Mouse (Mus musculus): ENCODE measurements at regions not wholly inside any gene's neighbourhood (a gene's known extent, or its start where the extent isn't known, plus 50 kb on each side); places are given as distances from the start of the nearest gene placed in this dataset.
A peak's percentile ranks its signal among the peaks of the same experiment; 100 is the strongest.

DNA sequence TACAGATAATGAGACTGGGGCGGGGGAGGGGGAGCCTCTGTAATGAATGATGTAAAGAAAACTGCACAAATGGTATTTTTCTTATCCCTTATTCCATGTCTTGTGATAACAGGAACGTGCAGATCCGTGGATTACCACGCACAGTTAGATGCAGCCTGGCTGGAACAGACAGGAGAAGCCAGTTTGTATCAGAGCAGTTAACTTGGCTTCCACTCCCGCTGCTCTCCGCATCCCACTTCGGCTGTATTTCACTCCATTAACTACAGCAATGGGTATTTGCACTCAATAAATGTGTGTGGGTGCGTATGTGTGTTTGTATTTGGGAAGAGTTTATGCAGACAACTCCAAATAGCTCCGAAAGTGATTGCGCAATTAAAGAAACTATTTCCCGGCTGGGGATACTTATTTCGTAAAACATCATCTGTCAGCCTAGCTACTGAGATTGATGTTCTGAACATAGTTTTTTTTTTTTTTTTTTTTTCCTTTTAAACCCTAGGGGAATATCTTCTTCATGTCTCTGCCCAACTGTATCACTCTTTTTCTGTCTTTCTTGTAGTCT lies 368.7 kb upstream of the Fign start:
- H3K27me3 ChIP-seq (ENCODE audit: control insufficient read depth, insufficient read depth, low read length): no peaks in the 10 kb centered on the region
- no peaks in the 10 kb centered on the region for H3K9me3 ChIP-seq (replicated peaks; ENCODE audit: control insufficient read depth, low read length)
- no peak overlapping the region for H3K4me3 ChIP-seq (ENCODE audit: low read depth, low read length)
- ATAC-seq (replicated peaks; ENCODE audit: insufficient number of reproducible peaks, low FRiP score, low TSS enrichment, low read depth): no peak
- no peak overlapping the region for H3K27ac ChIP-seq (replicated peaks; ENCODE audit: low read depth, low read length)
- H3K36me3 ChIP-seq (replicated peaks; ENCODE audit: control insufficient read depth, insufficient read depth, low read depth, low read length): no peaks in the 10 kb centered on the region
- H3K4me2 ChIP-seq (ENCODE audit: low read depth, low read length): no peak overlapping the region
- DNase-seq (ENCODE audit: low spot score): no peak
- 88% methylated on average over 12 of the region's 12 CpGs for WGBS
- no peaks in the 10 kb centered on the region for H3K4me1 ChIP-seq (ENCODE audit: control insufficient read depth, insufficient read depth, low read length)
- no peak overlapping the region for H3K9ac ChIP-seq (replicated peaks; ENCODE audit: low read length)

DNA sequence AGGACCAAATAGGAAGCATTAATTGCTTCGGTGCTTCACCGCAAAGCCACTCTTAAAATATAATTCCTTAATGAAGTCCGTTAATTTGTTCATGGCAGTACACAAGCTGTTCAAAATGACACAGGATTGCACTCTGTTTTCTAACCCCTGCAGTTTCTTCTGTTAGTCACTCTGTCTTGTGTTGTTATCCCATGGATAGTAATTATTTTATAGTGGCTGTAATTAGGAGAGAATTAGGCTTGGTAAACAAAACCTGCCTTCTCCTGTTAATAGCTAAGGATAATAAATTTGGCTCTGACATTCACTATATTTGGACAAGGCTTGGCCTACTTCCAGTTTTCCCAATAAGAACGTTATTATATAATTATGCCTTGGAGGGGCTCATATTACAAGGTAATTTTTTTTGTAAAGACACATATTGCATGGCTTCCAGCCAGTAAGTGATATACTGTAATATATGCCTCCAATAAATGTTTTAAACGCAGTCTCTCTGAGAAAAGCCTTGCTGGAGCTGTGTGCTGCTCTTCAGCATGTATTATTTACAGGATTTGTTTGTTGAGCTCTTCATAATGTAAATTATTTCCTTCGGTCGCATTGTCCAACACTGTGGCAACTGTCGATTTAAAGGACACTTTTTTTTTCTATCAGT lies 364.8 kb upstream of the Fign start:
- no peak overlapping the region for H3K4me3 ChIP-seq (ENCODE audit: low read depth, low read length)
- H3K9ac ChIP-seq (replicated peaks; ENCODE audit: low read length): no peak overlapping the region
- H3K4me1 ChIP-seq (ENCODE audit: control insufficient read depth, insufficient read depth, low read length): no peaks in the 10 kb centered on the region
- no peaks in the 10 kb centered on the region for H3K9me3 ChIP-seq (replicated peaks; ENCODE audit: control insufficient read depth, low read length)
- peak; percentile 17 for DNase-seq (ENCODE audit: low spot score)
- no peak for ATAC-seq (replicated peaks; ENCODE audit: insufficient number of reproducible peaks, low FRiP score, low TSS enrichment, low read depth)
- H3K27ac ChIP-seq (replicated peaks; ENCODE audit: low read depth, low read length): no peak overlapping the region
- no peaks in the 10 kb centered on the region for H3K27me3 ChIP-seq (ENCODE audit: control insufficient read depth, insufficient read depth, low read length)
- WGBS: 73% methylated on average over 8 of the region's 8 CpGs
- no peaks in the 10 kb centered on the region for H3K36me3 ChIP-seq (replicated peaks; ENCODE audit: control insufficient read depth, insufficient read depth, low read depth, low read length)
- H3K4me2 ChIP-seq (ENCODE audit: low read depth, low read length): no peak overlapping the region

DNA sequence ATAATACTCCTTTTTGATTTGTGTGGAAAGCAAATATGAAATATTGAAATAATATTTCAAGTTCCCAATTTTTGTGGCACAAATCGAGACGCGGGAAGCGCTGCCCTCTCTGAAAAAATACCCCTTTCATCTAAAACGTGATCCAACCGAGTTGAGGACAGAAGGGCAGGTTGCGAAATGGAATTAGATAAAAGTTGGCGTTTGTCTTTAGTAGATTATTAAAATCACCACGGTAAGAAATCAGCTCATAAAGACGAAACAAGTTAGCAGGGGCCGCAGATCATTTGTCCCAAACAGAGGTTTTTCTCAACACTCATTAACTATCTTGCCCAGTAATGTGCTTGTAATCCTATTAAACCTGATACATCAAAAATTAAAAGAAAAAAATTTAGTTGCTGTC lies 364.2 kb upstream of the Fign start:
- Histone ChIP-seq H3K9me3 (replicated peaks; ENCODE audit: control insufficient read depth, low read length) (no peaks in the 10 kb centered on the region), H3K9ac (replicated peaks; ENCODE audit: low read length) (no peak overlapping the region), H3K4me1 (ENCODE audit: control insufficient read depth, insufficient read depth, low read length) (no peaks in the 10 kb centered on the region), H3K27ac (replicated peaks; ENCODE audit: low read depth, low read length) (no peak overlapping the region), H3K4me3 (ENCODE audit: low read depth, low read length) (no peak overlapping the region), H3K27me3 (ENCODE audit: control insufficient read depth, insufficient read depth, low read length) (no peaks in the 10 kb centered on the region), H3K36me3 (replicated peaks; ENCODE audit: control insufficient read depth, insufficient read depth, low read depth, low read length) (no peaks in the 10 kb centered on the region), H3K4me2 (ENCODE audit: low read depth, low read length) (no peak overlapping the region)
- DNase-seq (ENCODE audit: low spot score) (no peak), ATAC-seq (replicated peaks; ENCODE audit: insufficient number of reproducible peaks, low FRiP score, low TSS enrichment, low read depth) (no peak)
- 86% methylated on average over 11 of the region's 11 CpGs for WGBS

DNA sequence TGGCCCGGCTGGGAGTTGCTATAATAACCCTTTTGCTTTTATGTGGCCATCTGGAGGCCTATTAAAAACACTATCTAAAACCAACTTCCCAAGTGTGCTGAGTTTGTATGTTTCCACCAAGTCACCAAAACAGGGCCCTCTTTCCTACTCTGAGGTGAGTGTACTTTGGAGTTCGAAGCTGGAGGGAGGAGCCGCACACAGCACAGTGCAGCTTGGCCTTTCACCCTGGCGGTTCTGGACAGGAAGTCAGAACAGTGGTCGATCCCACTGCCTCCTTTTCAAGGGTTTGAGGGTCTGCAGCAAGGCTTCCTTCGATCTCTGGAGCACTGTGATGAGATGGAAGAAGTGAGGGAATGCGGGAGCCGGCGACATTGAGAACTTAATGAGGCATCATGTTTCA lies 363.8 kb upstream of the Fign start:
- Histone ChIP-seq H3K9ac (replicated peaks; ENCODE audit: low read length) (no peak overlapping the region), H3K27ac (replicated peaks; ENCODE audit: low read depth, low read length) (no peak overlapping the region), H3K4me1 (ENCODE audit: control insufficient read depth, insufficient read depth, low read length) (no peaks in the 10 kb centered on the region), H3K27me3 (ENCODE audit: control insufficient read depth, insufficient read depth, low read length) (no peaks in the 10 kb centered on the region), H3K36me3 (replicated peaks; ENCODE audit: control insufficient read depth, insufficient read depth, low read depth, low read length) (no peaks in the 10 kb centered on the region), H3K4me2 (ENCODE audit: low read depth, low read length) (no peak overlapping the region), H3K9me3 (replicated peaks; ENCODE audit: control insufficient read depth, low read length) (no peaks in the 10 kb centered on the region), H3K4me3 (ENCODE audit: low read depth, low read length) (no peak overlapping the region)
- no peak for DNase-seq (ENCODE audit: low spot score)
- 74% methylated on average over 9 of the region's 9 CpGs for WGBS
- ATAC-seq (replicated peaks; ENCODE audit: insufficient number of reproducible peaks, low FRiP score, low TSS enrichment, low read depth): no peak

DNA sequence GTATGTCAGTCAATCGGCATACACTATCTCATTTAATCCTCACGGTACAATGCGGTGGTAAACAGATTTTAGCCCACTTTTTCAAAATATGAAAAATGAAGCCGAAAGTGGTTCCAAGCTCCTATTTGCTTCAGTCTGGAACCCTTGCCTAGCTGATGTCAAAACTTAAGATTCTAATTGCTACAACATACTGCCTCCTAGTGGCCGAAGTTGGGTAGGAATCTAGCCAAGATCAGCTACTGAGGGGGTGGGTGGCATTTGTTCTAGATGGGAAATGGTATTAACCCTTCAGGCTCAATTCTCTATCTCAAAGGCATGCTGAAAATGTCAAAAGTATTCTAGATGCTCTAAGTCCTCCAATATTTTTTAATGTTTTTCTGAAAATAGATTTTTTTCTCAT lies 360.3 kb upstream of the Fign start:
- no peak overlapping the region for H3K4me2 ChIP-seq (ENCODE audit: low read depth, low read length)
- no peaks in the 10 kb centered on the region for H3K36me3 ChIP-seq (replicated peaks; ENCODE audit: control insufficient read depth, insufficient read depth, low read depth, low read length)
- ATAC-seq (replicated peaks; ENCODE audit: insufficient number of reproducible peaks, low FRiP score, low TSS enrichment, low read depth) (no peak), DNase-seq (ENCODE audit: low spot score) (peak; percentile 81)
- H3K9ac ChIP-seq (replicated peaks; ENCODE audit: low read length): no peak overlapping the region
- H3K27me3 ChIP-seq (ENCODE audit: control insufficient read depth, insufficient read depth, low read length): no peaks in the 10 kb centered on the region
- WGBS: 70% methylated on average over 5 of the region's 5 CpGs
- no peak overlapping the region for H3K27ac ChIP-seq (replicated peaks; ENCODE audit: low read depth, low read length)
- no peaks in the 10 kb centered on the region for H3K9me3 ChIP-seq (replicated peaks; ENCODE audit: control insufficient read depth, low read length)
- H3K4me3 ChIP-seq (ENCODE audit: low read depth, low read length): no peak overlapping the region
- H3K4me1 ChIP-seq (ENCODE audit: control insufficient read depth, insufficient read depth, low read length): no peaks in the 10 kb centered on the region

DNA sequence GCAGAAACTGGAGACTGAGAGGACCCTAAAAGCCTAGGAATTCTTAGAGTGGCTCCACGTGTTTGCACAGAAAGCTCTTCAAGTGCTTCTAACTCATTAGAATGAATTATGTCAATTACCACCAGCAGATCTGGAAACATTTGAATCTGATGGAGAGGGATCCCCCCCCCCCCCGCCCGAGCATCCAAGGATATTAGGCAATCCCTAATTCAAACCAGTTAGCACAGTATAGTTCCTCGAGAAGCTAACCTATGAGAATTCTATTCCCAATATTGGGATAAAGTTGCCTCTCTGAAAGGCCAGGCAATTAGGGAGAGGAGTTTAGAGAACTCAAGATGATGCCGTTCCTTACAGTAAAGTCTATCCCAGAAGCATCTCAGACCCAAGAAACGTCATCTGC lies 354.9 kb upstream of the Fign start:
- H3K4me1 ChIP-seq (ENCODE audit: control insufficient read depth, insufficient read depth, low read length): no peaks in the 10 kb centered on the region
- ATAC-seq (replicated peaks; ENCODE audit: insufficient number of reproducible peaks, low FRiP score, low TSS enrichment, low read depth) (no peak), DNase-seq (ENCODE audit: low spot score) (no peak)
- H3K4me3 ChIP-seq (ENCODE audit: low read depth, low read length): no peak overlapping the region
- no peaks in the 10 kb centered on the region for H3K36me3 ChIP-seq (replicated peaks; ENCODE audit: control insufficient read depth, insufficient read depth, low read depth, low read length)
- no peaks in the 10 kb centered on the region for H3K9me3 ChIP-seq (replicated peaks; ENCODE audit: control insufficient read depth, low read length)
- H3K9ac ChIP-seq (replicated peaks; ENCODE audit: low read length): no peak overlapping the region
- no peak overlapping the region for H3K4me2 ChIP-seq (ENCODE audit: low read depth, low read length)
- 64% methylated on average over 6 of the region's 6 CpGs for WGBS
- no peaks in the 10 kb centered on the region for H3K27me3 ChIP-seq (ENCODE audit: control insufficient read depth, insufficient read depth, low read length)
- no peak overlapping the region for H3K27ac ChIP-seq (replicated peaks; ENCODE audit: low read depth, low read length)

DNA sequence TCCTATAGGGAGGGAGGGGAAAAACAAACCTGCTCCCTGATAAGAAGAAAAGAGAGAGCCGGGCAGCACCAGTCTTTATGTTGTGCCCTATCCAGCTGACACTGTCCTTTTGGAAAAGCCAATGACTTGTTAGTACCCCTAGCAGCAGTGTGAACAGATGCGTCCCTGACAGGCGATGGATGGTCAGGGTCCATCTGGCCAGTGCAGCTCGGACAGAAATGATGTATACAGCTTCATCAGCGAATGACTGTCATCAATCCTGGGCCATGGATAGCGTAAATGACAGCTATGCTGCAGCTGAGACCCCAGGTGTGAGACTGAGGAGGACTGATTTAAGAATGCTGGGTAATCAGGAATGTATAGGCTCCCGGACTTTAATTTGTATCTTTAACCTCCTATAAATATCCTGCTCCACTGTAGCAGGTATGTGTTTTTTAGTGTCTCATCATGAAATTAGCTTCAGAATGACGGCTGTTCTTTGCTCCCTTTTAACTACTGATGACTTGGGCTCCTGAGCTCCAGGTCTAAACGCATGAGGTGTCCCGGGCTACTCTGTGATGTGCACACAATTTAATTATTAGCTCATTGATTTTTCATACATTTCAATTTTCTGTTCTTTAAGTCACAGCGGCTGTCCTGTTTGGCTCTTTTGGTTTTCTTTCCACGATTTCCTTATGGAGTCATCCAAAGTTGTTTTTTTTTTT lies 353.9 kb upstream of the Fign start:
- Histone ChIP-seq H3K9ac (replicated peaks; ENCODE audit: low read length) (no peak overlapping the region), H3K4me3 (ENCODE audit: low read depth, low read length) (no peak overlapping the region), H3K9me3 (replicated peaks; ENCODE audit: control insufficient read depth, low read length) (no peaks in the 10 kb centered on the region), H3K36me3 (replicated peaks; ENCODE audit: control insufficient read depth, insufficient read depth, low read depth, low read length) (no peaks in the 10 kb centered on the region), H3K27ac (replicated peaks; ENCODE audit: low read depth, low read length) (no peak overlapping the region), H3K4me1 (ENCODE audit: control insufficient read depth, insufficient read depth, low read length) (no peaks in the 10 kb centered on the region), H3K4me2 (ENCODE audit: low read depth, low read length) (no peak overlapping the region), H3K27me3 (ENCODE audit: control insufficient read depth, insufficient read depth, low read length) (no peaks in the 10 kb centered on the region)
- 85% methylated on average over 12 of the region's 12 CpGs for WGBS
- peak; percentile 44 for ATAC-seq (replicated peaks; ENCODE audit: insufficient number of reproducible peaks, low FRiP score, low TSS enrichment, low read depth)
- DNase-seq (ENCODE audit: low spot score): no peak

DNA sequence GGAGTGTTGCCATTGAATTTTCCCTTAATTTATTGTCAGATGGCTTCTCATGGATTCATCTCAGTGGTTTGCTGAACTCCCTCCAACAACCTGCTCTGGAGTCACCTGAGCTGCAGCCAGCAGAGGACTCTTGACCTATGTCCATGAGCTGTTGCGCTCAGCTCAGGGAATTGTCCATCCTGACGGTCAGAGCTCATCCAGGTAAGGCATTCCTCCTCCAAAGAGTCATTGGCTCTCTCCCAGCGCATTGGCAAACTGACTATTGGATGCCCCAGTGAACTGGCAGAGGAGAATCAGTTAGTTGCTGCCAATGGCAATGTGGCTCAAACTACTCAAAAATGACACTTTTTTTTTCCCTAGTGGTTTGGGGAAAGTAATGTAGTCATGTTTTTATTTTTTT lies 345.3 kb upstream of the Fign start:
- no peak overlapping the region for H3K4me2 ChIP-seq (ENCODE audit: low read depth, low read length)
- DNase-seq (ENCODE audit: low spot score) (no peak), ATAC-seq (replicated peaks; ENCODE audit: insufficient number of reproducible peaks, low FRiP score, low TSS enrichment, low read depth) (no peak)
- 87% methylated on average over 3 of the region's 3 CpGs for WGBS
- no peaks in the 10 kb centered on the region for H3K9me3 ChIP-seq (replicated peaks; ENCODE audit: control insufficient read depth, low read length)
- H3K27ac ChIP-seq (replicated peaks; ENCODE audit: low read depth, low read length): no peak overlapping the region
- no peaks in the 10 kb centered on the region for H3K4me1 ChIP-seq (ENCODE audit: control insufficient read depth, insufficient read depth, low read length)
- H3K27me3 ChIP-seq (ENCODE audit: control insufficient read depth, insufficient read depth, low read length): no peaks in the 10 kb centered on the region
- no peak overlapping the region for H3K9ac ChIP-seq (replicated peaks; ENCODE audit: low read length)
- H3K4me3 ChIP-seq (ENCODE audit: low read depth, low read length): no peak overlapping the region
- H3K36me3 ChIP-seq (replicated peaks; ENCODE audit: control insufficient read depth, insufficient read depth, low read depth, low read length): no peaks in the 10 kb centered on the region

Measured in embryonic facial prominence, embryonic 11.5 days (tissue).